Mouse (Mus musculus) heart, adult 2 months (tissue): Measurements from ENCODE around the gene Prkch.

Experiments
- CTCF ChIP-seq: fragments of 200-600 bp; IDR thresholded peaks from 2 replicates; pipeline ENCODE4 v1.8.1; 2022; ENCODE audit warnings: antibody characterized with exemption, mild to moderate bottlenecking, moderate library complexity
- POLR2A ChIP-seq: fragments of 200-500 bp; IDR thresholded peaks from 2 replicates; pipeline ENCODE4 v1.6.1; 2011; ENCODE audit warnings: mild to moderate bottlenecking, low read depth, low read length, control low read depth; ENCODE audit not compliant: insufficient read depth

DNA sequence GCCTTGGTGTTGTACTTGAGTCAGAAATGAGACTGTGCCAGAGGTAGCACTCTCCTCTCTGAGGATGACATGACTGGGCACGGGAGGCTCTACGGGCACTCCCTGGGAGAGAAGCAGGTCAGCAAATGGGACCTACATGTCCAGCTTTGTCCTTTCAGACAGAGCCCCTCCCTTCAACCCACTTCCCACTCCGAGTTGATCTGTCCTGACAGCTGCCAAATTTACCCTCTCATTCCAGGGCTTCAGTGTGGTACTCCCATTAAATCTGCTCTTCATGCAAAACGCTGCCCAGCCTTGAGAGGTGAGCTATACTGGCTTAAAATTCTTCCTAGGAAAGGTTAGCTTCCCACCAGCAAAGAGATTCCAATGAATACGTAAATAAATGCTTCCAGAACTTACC is 215.1 kb downstream of the Prkch start:
- TF ChIP-seq CTCF, result no peak
- TF ChIP-seq POLR2A, result no peak
